Mouse (Mus musculus) forebrain, postnatal 0 days (tissue): Measurements from ENCODE around the gene Bckdk. TPM values are rescaled to one million over a fixed set of nuclear protein-coding genes. Genes with fewer than 3 reads are reported as not detected.

Experiments used
- ATAC-seq: fragments of 200-750 bp; cut with Nextera tagmentation; 2 replicates; pipeline ENCODE4 v1.8.0; 2017; ENCODE audit warnings: mild to moderate bottlenecking, moderate library complexity
- DNase-seq: peaks from one replicate; pipeline ENCODE4 v3.0.0-alpha.2; 2015
- H3K27ac ChIP-seq: fragments of 300-500 bp; sonication (generic); 2 replicates; pipeline ENCODE4 v1.5.1; 2014; ENCODE audit warnings: low read depth, mild to moderate bottlenecking, antibody characterized with exemption, low read length, moderate library complexity, mixed read lengths
- H3K27me3 ChIP-seq: fragments of 300-500 bp; sonication (generic); 2 replicates; pipeline ENCODE4 v1.6.1; 2014; ENCODE audit warnings: mild to moderate bottlenecking, low read length, mixed read lengths; ENCODE audit not compliant: insufficient read depth
- H3K36me3 ChIP-seq: fragments of 300-500 bp; sonication (generic); 2 replicates; pipeline ENCODE4 v1.6.1; 2014; ENCODE audit warnings: mild to moderate bottlenecking, moderate library complexity; ENCODE audit not compliant: insufficient read depth
- H3K4me1 ChIP-seq: fragments of 300-500 bp; sonication (generic); 2 replicates; pipeline ENCODE4 v1.6.1; 2014; ENCODE audit warnings: antibody characterized with exemption; ENCODE audit not compliant: insufficient read depth
- H3K4me2 ChIP-seq: fragments of 300-500 bp; sonication (generic); 2 replicates; pipeline ENCODE4 v1.6.1; 2014; ENCODE audit warnings: low read depth, mild to moderate bottlenecking, moderate library complexity
- H3K4me3 ChIP-seq: fragments of 300-500 bp; sonication (generic); 2 replicates; pipeline ENCODE4 v1.5.1; 2014; ENCODE audit warnings: low read depth, low read length, mixed read lengths
- H3K9ac ChIP-seq: fragments of 300-500 bp; sonication (generic); 2 replicates; pipeline ENCODE4 v1.6.1; 2014; ENCODE audit warnings: mild to moderate bottlenecking
- H3K9me3 ChIP-seq: fragments of 300-500 bp; sonication (generic); 2 replicates; pipeline ENCODE4 v1.6.1; 2016; ENCODE audit warnings: low read length
- CTCF ChIP-seq: sonication (generic); IDR thresholded peaks from 2 replicates; pipeline ENCODE4 v1.5.1; 2016; ENCODE audit warnings: antibody characterized with exemption, control low read depth, low read depth
- WGBS: fragments of 180-500 bp; shearing (Covaris S2); extraction: QIAGEN DNeasy Blood & Tissue Kit; methylation state at CpG from one replicate; pipeline ENCODE4 v1.1.7; 2014; 5-methylcytosine and 5-hydroxymethylcytosine counted together
- polyA plus RNA-seq: library from polyadenylated mRNA; unstranded; fragments of >200 nt; fragmentation: Nextera tagmentation; extraction: Ambion mirVana; gene quantifications from 2 replicates; pipeline ENCODE4 v1.2.1, GENCODE M21; 2015
- total RNA-seq: library from RNA; depleted of rRNA; stranded (reverse); fragments of >200 nt; gene quantifications from 2 replicates; pipeline ENCODE4 v1.2.3, GENCODE M21; 2014; rRNA removed

The Bckdk gene
- 43.0 and 56.2 TPM in 2 replicates for total RNA-seq
- 66.8 and 69.3 TPM in 2 replicates for polyA plus RNA-seq

- 7% methylated on average over 38 of the region's 38 CpGs for WGBS
- peaks cover 4% of the 10 kb centered on the region for H3K4me1 ChIP-seq
- H3K36me3 ChIP-seq, result peaks cover 36% of the 10 kb centered on the region
- peak within 1 kb of the TSS; percentile 83 for H3K27ac ChIP-seq
- peak; percentile 86 for DNase-seq
- H3K4me2 ChIP-seq, result peak within 1 kb of the TSS; percentile 87
- H3K9ac ChIP-seq, result peak within 1 kb of the TSS; percentile 84
- ATAC-seq, result peak; percentile 97
- no peaks in the 10 kb centered on the region for H3K27me3 ChIP-seq
- peak; percentile 48 for TF ChIP-seq CTCF
- H3K4me3 ChIP-seq, result peak within 1 kb of the TSS; percentile 63
- H3K9me3 ChIP-seq, result no peaks in the 10 kb centered on the region
Observed at GRCm38 (mm10) chr7:127903971-127904796, at the start of gene Bckdk. Gene Bckdk, plus strand, starts transcription at chr7:127904082.

- WGBS, result 94% methylated on average over 6 of the region's 6 CpGs
- H3K4me1 ChIP-seq, result no peaks in the 10 kb centered on the region
- H3K9ac ChIP-seq, result no peak overlapping the region
- no peak for TF ChIP-seq CTCF
- no peak overlapping the region for H3K4me3 ChIP-seq
- no peak overlapping the region for H3K27ac ChIP-seq
- H3K9me3 ChIP-seq, result no peaks in the 10 kb centered on the region
- DNase-seq (no peak), ATAC-seq (no peak)
- no peaks in the 10 kb centered on the region for H3K36me3 ChIP-seq
- no peaks in the 10 kb centered on the region for H3K27me3 ChIP-seq
- H3K4me2 ChIP-seq, result no peak overlapping the region
Observed at GRCm38 (mm10) chr7:127858258-127858657, 45.6 kb upstream of the Bckdk start.

- Histone ChIP-seq H3K4me2 (no peak overlapping the region), H3K4me3 (no peak overlapping the region), H3K27me3 (no peaks in the 10 kb centered on the region), H3K27ac (no peak overlapping the region), H3K4me1 (no peaks in the 10 kb centered on the region), H3K9me3 (no peaks in the 10 kb centered on the region), H3K9ac (no peak overlapping the region), H3K36me3 (peaks cover 38% of the 10 kb centered on the region)
- WGBS, result 93% methylated on average over 12 of the region's 12 CpGs
- no peak for TF ChIP-seq CTCF
- ATAC-seq, result no peak
- no peak for DNase-seq
Observed at GRCm38 (mm10) chr7:127866434-127866833, 37.4 kb upstream of the Bckdk start.

- Histone ChIP-seq H3K27ac (no peak overlapping the region), H3K4me1 (no peaks in the 10 kb centered on the region), H3K4me3 (no peak overlapping the region), H3K36me3 (peaks cover 38% of the 10 kb centered on the region), H3K4me2 (no peak overlapping the region), H3K27me3 (no peaks in the 10 kb centered on the region), H3K9ac (no peak overlapping the region), H3K9me3 (no peaks in the 10 kb centered on the region)
- WGBS, result 96% methylated on average over 18 of the region's 18 CpGs
- ATAC-seq (no peak), DNase-seq (no peak)
- TF ChIP-seq CTCF, result no peak
Observed at GRCm38 (mm10) chr7:127867641-127868040, 36.2 kb upstream of the Bckdk start.

- H3K4me3 ChIP-seq, result no peak overlapping the region
- peaks cover 8% of the 10 kb centered on the region for H3K4me1 ChIP-seq
- H3K27me3 ChIP-seq, result no peaks in the 10 kb centered on the region
- H3K27ac ChIP-seq, result 0 out of 2 replicates have a peak overlapping the region, but pooled peaks have one; percentile 10
- peaks cover 37% of the 10 kb centered on the region for H3K36me3 ChIP-seq
- no peak for TF ChIP-seq CTCF
- DNase-seq (peak; percentile 10), ATAC-seq (peak; percentile 25; the same call in 1 of the 2 replicates)
- H3K4me2 ChIP-seq, result no peak overlapping the region
- no peak overlapping the region for H3K9ac ChIP-seq
- no peaks in the 10 kb centered on the region for H3K9me3 ChIP-seq
- 61% methylated on average over 3 of the region's 3 CpGs for WGBS
Observed at GRCm38 (mm10) chr7:127869149-127869810, 34.6 kb upstream of the Bckdk start.

- H3K36me3 ChIP-seq, result peaks cover 31% of the 10 kb centered on the region
- H3K27me3 ChIP-seq, result no peaks in the 10 kb centered on the region
- no peak overlapping the region for H3K27ac ChIP-seq
- peaks cover 12% of the 10 kb centered on the region for H3K4me1 ChIP-seq
- WGBS, result 82% methylated on average over 5 of the region's 5 CpGs
- TF ChIP-seq CTCF, result peak; percentile 50
- ATAC-seq (no peak), DNase-seq (no peak)
- H3K4me3 ChIP-seq, result no peak overlapping the region
- H3K9ac ChIP-seq, result no peak overlapping the region
- no peaks in the 10 kb centered on the region for H3K9me3 ChIP-seq
- H3K4me2 ChIP-seq, result no peak overlapping the region
Observed at GRCm38 (mm10) chr7:127870136-127870821, 33.6 kb upstream of the Bckdk start.
